Mouse (Mus musculus): ENCODE measurements at regions not wholly inside any gene's neighbourhood (a gene's known extent, or its start where the extent isn't known, plus 50 kb on each side); places are given as distances from the start of the nearest gene placed in this dataset.

- no peak for DNase-seq
Measured at GRCm38 (mm10) chr14:100867790-100868189, 332.3 kb downstream of the Prr30 start.

- DNase-seq = no peak
Measured at GRCm38 (mm10) chr14:100864792-100865191, 335.3 kb downstream of the Prr30 start.

GRCm38 (mm10) chr14:100864164-100864563 is 336.0 kb downstream of the Prr30 start:
- DNase-seq = no peak

- DNase-seq = peak; percentile 5 to 10
Measured at GRCm38 (mm10) chr14:100842828-100843227, 357.3 kb downstream of the Prr30 start.
